Mouse (Mus musculus) left cerebral cortex, adult 9 months (tissue): ENCODE data around the gene Scgb2b18.
"Not testable (repeated sequence)": the region's sequence is repeated elsewhere in the genome, so short reads cannot be mapped to it uniquely, and the experiment has no call there.

Experiments
- DNase-seq, 2 experiments: peaks; one replicate each; pipeline ENCODE4 v3.0.0; 2022; ENCODE audit warnings: low spot score in 2 of 2

The Scgb2b18 gene

GRCm38 (mm10) chr7:33173764-33174163, at the start of gene Scgb2b18:
Gene Scgb2b18 (minus strand): TSS chr7:33173864.
- not testable (repeated sequence) for DNase-seq

- DNase-seq, result not testable (repeated sequence)
Observed at GRCm38 (mm10) chr7:33185268-33185667, 11.6 kb upstream of the Scgb2b18 start, which contains the start of gene Scgb1b18. Gene Scgb1b18 (plus strand): TSS chr7:33185568.
